Mouse (Mus musculus) CD4-positive, CD25-positive, alpha-beta regulatory T cell, adult 2 months (primary cell): ENCODE measurements around the gene Klri2.
"Not testable (repeated sequence)": the region's sequence is repeated elsewhere in the genome, so short reads cannot be mapped to it uniquely, and the experiment has no call there.

Experiments
- DNase-seq: peaks from one replicate; pipeline ENCODE4 v3.0.0-alpha.2; 2012; ENCODE audit warnings: low read depth, low spot score

The Klri2 gene

GRCm38 (mm10) chr6:129740069-129740721 lies at the start of gene Klri2:
Gene Klri2 (minus strand): TSS chr6:129740484.
- no peak for DNase-seq

DNA sequence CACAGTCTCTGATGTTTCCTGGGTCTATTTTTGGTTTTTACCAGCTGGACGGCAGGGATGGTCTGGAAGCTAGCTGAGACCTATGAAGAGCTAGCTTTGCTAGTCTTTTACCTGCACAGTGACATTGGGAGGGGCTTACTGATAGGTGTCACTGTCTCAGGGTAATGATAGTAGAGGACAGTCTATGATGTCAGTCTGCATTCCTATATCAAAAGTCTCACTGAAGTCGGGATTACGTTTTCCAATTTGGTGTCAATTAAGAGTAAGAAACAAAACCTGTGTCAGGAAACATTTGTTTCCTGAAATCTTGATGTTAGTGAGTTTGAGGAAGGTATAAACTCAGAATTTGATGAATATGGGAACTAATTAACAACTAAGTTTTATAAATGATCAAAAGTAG lies 43.9 kb upstream of the Klri2 start, which contains the start of gene Gm156:
Gene Gm156, minus strand, starts transcription at position 101 of the 400 bp plus-strand sequence.
- DNase-seq: not testable (repeated sequence)

DNA sequence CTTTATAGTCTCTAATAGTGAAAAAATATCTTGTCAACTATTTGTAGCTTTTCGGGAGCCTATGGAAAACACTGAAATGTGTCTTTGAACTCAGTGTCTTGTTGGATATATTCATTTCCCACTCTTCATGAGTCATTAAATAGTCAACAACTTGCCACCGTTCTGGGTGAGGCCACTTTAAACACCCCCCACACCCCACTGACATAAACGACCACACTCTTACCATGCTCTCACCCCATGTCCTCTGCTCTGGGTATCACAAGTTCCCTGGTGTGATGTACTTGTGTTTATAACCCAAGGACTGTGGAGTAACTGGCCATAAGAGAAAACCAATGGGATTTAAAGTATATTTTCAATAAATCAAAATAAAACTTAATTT lies 7.4 kb upstream of the Klri2 start:
- DNase-seq: no peak

- peak; percentile 5 for DNase-seq
Measured at GRCm38 (mm10) chr6:129747016-129747653, 6.9 kb upstream of the Klri2 start.

DNA sequence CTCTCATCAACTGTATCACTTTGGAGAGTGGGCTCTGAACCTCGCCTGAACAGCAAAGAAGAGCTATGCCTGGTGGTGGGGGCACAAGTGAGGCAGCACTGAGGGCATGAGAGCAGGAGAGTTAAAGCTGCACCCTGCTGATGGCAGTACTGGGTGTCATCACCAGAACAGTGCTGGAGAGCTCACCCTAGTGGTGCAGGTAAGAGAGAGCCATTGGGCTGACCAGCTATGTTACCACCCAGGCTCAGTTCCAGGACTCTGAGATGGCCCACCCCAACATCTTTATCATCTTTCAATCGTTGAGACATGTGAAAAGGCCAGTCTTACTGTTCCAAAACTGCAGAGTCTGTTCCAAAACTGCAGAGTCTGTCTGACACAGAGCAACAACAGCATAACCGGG lies 5.9 kb upstream of the Klri2 start:
- DNase-seq: no peak

- DNase-seq: no peak
Measured at GRCm38 (mm10) chr6:129736414-129736813, 3.9 kb downstream of the Klri2 start.

- DNase-seq: no peak
Measured at GRCm38 (mm10) chr6:129727237-129727636, 13.0 kb downstream of the Klri2 start.

GRCm38 (mm10) chr6:129721390-129721789 lies 18.9 kb downstream of the Klri2 start:
- DNase-seq: no peak

DNA sequence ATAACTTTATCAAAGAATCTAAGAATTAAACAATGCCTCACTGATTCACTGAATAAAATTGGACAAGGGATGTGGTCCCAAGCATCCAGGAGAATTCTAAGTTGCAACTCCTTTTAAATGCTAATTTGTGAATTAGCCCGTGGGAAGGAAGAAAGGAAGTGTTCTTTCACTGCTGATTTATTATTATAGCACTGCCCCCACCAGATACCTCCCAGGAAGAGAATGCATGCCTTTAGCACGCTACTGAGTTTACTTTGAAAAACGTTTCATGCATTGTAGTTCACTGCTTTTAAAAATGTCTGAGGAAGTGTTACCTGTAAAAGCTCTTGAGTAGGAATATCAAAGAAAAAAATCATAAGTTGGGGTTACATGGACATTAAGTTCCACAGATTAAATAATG lies 19.8 kb downstream of the Klri2 start:
- DNase-seq: no peak

DNA sequence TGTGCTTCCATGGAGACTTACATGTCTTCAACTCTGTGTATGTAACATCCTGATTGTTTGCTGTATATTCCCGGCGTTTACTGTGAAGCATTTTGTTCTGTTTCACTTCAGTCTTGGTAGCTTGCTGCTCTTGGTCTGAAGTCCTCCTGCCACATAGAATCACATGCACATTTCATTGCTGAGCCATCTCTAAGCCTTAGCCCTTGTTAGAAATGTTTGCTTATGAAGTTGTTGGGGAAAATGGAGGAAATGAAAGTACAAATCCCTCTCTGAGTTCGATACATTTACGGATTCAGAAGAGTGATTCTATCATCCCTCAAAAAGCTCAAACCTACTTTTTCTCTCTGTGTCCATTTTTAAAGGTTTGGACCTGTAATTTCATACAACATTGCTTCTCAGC lies 23.3 kb downstream of the Klri2 start, which contains the start of gene Klri1:
Gene Klri1, minus strand, starts transcription at position 101 of the 400 bp plus-strand sequence.
- no peak for DNase-seq

DNA sequence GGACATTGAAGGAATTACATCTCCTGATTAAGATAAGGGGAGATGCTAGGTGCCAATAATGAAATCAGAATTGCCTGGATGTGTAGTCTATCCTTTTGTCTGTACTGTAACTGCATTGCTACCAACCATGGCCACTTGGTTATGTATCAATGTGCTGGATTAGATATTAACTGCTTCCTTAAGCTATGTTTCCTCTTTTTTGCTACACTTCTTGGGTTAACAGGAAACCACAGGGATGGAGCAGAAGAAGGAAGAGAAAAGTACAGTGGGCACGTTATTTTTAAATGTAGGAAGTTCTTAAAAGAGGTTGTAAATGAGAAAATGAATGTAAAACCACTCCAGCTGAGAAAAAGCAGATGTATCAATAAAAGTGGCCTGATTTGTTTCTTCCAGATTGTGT lies 26.7 kb downstream of the Klri2 start:
- no peak for DNase-seq

- not testable (repeated sequence) for DNase-seq
Measured at GRCm38 (mm10) chr6:129691436-129691835, 48.8 kb downstream of the Klri2 start.

- DNase-seq: peak; percentile 29
Measured at GRCm38 (mm10) chr6:129680379-129680778, 59.9 kb downstream of the Klri2 start.
